10 mouse cellular contexts compared by ENCODE assay signal in the genomic region with DNA sequence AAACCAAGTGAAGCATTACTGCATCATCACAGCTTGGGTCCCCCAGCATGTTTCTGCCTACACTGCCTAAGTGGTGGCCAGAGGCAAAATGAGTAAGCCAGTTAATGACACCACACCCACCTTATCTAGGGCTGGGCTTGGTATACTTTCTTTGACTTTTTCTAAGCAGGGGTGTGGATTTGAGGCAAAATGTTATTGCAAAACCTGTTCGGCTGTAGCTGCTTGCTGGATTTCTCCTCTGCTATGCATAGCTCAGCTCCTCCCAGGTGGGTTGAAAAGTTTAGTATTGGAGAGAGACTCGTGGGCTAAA. TPM values are rescaled to one million over a fixed set of nuclear protein-coding genes. Genes with fewer than 3 reads are reported as not detected.
DNase-seq lines count a peak whose midpoint lies in the region; ATAC-seq and TF ChIP-seq lines count a peak whose summit lies in the region.
"Had no signal": no experiment of that assay in that cellular context is flagged by ENCODE, and none has a peak within 500 bp of the region (broad histone marks: within the 10 kb centered on the region; RNA-seq: fewer than 3 reads in every experiment).

No protein-coding gene starts in this region.

- H3K4me1 ChIP-seq in kidney, adult 2 months (ENCODE audit: control insufficient read depth, insufficient read depth, low read length) = peaks cover 34% of the 10 kb centered on the region
- peaks cover 9% of the 10 kb centered on the region; the same call in 1 of the 2 replicates for H3K4me1 ChIP-seq in embryonic facial prominence, embryonic 15.5 days
- H3K4me1 ChIP-seq in liver, embryonic 16.5 days (ENCODE audit: control insufficient read depth, low read depth, low read length) = peaks cover 45% of the 10 kb centered on the region

- DNase-seq in kidney, adult 2 months = no peak
- DNase-seq in kidney, postnatal 36 days = no peak
- DNase-seq in NIH3T3 (ENCODE audit: low read depth) = peak; percentile 72
- no peak for DNase-seq in adrenal gland, postnatal 14 days
- DNase-seq in thymus, postnatal 14 days = no peak
- no peak for DNase-seq in ovary, postnatal 10 days (ENCODE audit: low spot score)
- DNase-seq: adrenal gland, postnatal 25 days had no signal

- no peak overlapping the region for H3K9ac ChIP-seq in embryonic facial prominence, embryonic 15.5 days
- no peak overlapping the region for H3K9ac ChIP-seq in liver, embryonic 16.5 days (ENCODE audit: low read depth, low read length)

- no peak overlapping the region for H3K4me2 ChIP-seq in embryonic facial prominence, embryonic 15.5 days (replicated peaks)
- H3K4me2 ChIP-seq in liver, embryonic 16.5 days (ENCODE audit: low read depth, low read length) = peak overlapping the region; percentile 41

- no peaks in the 10 kb centered on the region for H3K9me3 ChIP-seq in embryonic facial prominence, embryonic 15.5 days (replicated peaks)
- no peaks in the 10 kb centered on the region for H3K9me3 ChIP-seq in liver, embryonic 16.5 days (replicated peaks; ENCODE audit: control insufficient read depth, low read length)
- H3K9me3 ChIP-seq: megakaryocyte, embryonic 14.5 days had no signal

- 0 out of 2 replicates have a peak, but pooled peaks have one; percentile 45 for ATAC-seq in embryonic facial prominence, embryonic 15.5 days (ENCODE audit: insufficient number of reproducible peaks, low FRiP score, low TSS enrichment, low read depth)
- peak; percentile 74 for ATAC-seq in liver, embryonic 16.5 days (ENCODE audit: low read depth)

- no peaks in the 10 kb centered on the region for H3K36me3 ChIP-seq in kidney, adult 2 months (ENCODE audit: control insufficient read depth, insufficient read depth, low read length)
- H3K36me3 ChIP-seq in embryonic facial prominence, embryonic 15.5 days = no peaks in the 10 kb centered on the region
- H3K36me3 ChIP-seq in liver, embryonic 16.5 days (ENCODE audit: control insufficient read depth, insufficient read depth) = no peaks in the 10 kb centered on the region

- 42% methylated on average over 2 of the region's 2 CpGs for WGBS in kidney, adult 2 months
- WGBS in embryonic facial prominence, embryonic 15.5 days = 39% methylated on average over 2 of the region's 2 CpGs
- WGBS in liver, embryonic 16.5 days (ENCODE audit: insufficient replicate concordance) = 19% methylated on average over 2 of the region's 2 CpGs

- no peak for TF ChIP-seq POLR2A in kidney, adult 2 months (IDR thresholded peaks at IDR 0.05; ENCODE audit: low read depth, low read length)

- H3K27ac ChIP-seq in kidney, adult 2 months (ENCODE audit: insufficient read depth, low read depth, low read length) = peak overlapping the region; percentile 2; the same call in 1 of the 2 replicates
- H3K27ac ChIP-seq in embryonic facial prominence, embryonic 15.5 days (replicated peaks) = peak overlapping the region; percentile 35; the same call in 1 of the 2 replicates
- H3K27ac ChIP-seq in liver, embryonic 16.5 days (ENCODE audit: low read length) = 0 out of 2 replicates have a peak overlapping the region, but pooled peaks have one; percentile 43

- no peaks in the 10 kb centered on the region for H3K27me3 ChIP-seq in kidney, adult 2 months (replicated peaks; ENCODE audit: control insufficient read depth, insufficient read depth, low read length)
- no peaks in the 10 kb centered on the region for H3K27me3 ChIP-seq in embryonic facial prominence, embryonic 15.5 days
- no peaks in the 10 kb centered on the region for H3K27me3 ChIP-seq in liver, embryonic 16.5 days (ENCODE audit: control insufficient read depth, insufficient read depth, low read depth, low read length)
- H3K27me3 ChIP-seq: megakaryocyte, embryonic 14.5 days had no signal

- no peak overlapping the region for H3K4me3 ChIP-seq in kidney, adult 2 months (ENCODE audit: insufficient read depth, low read depth, low read length)
- H3K4me3 ChIP-seq in embryonic facial prominence, embryonic 15.5 days (replicated peaks) = no peak overlapping the region
- no peak overlapping the region for H3K4me3 ChIP-seq in liver, embryonic 16.5 days (ENCODE audit: low read depth, low read length)
- H3K4me3 ChIP-seq: megakaryocyte, embryonic 14.5 days had no signal

- TF ChIP-seq CTCF in kidney, adult 2 months (conservative IDR thresholded peaks at IDR 0.05; ENCODE audit: insufficient read depth, insufficient read length, low read depth, low read length) = no peak

RNA-seq across cellular contexts. Expression of a gene that starts 57.8 kb away (rescaled TPM):
- polyA plus RNA-seq in kidney, adult 2 months (2012; rRNA removed) = 5.1 and 5.9 TPM in 2 replicates
- polyA plus RNA-seq in embryonic facial prominence, embryonic 15.5 days (2015; fragmentation: Nextera tagmentation; extraction: Ambion mirVana) = 11.0 and 11.5 TPM in 2 replicates
- polyA plus RNA-seq in liver, embryonic 16.5 days (2015; fragmentation: Nextera tagmentation; extraction: Ambion mirVana) = 1.7 and 2.2 TPM in 2 replicates
- total RNA-seq in adrenal gland, postnatal 14 days (2021) = 15.2 and 17.3 TPM in 2 replicates
